Mouse (Mus musculus) intestine, embryonic 14.5 days (tissue): Measurements from ENCODE around the gene Gm28048. TPM values are rescaled to one million over a fixed set of nuclear protein-coding genes. Genes with fewer than 3 reads are reported as not detected.

Experiments used
- ATAC-seq: fragments of 200-750 bp; cut with Nextera tagmentation; replicated peaks from 2 replicates; pipeline ENCODE4 v1.8.0; 2017; ENCODE audit warnings: low read depth, moderate number of reproducible peaks, moderate TSS enrichment, moderate library complexity; ENCODE audit not compliant: low FRiP score, low TSS enrichment
- DNase-seq: peaks from one replicate; pipeline ENCODE4 v3.0.0-alpha.2; 2018; ENCODE audit warnings: low spot score
- H3K27ac ChIP-seq: fragments of 300-500 bp; sonication (generic); 2 replicates; pipeline ENCODE4 v1.5.1; 2014; ENCODE audit warnings: low read depth, mild to moderate bottlenecking, control low read depth
- H3K27me3 ChIP-seq: fragments of 300-500 bp; sonication (generic); replicated peaks from 2 replicates; pipeline ENCODE4 v1.6.1; 2014; ENCODE audit warnings: low read length, control low read depth; ENCODE audit not compliant: control insufficient read depth, insufficient read depth
- H3K36me3 ChIP-seq: fragments of 300-500 bp; sonication (generic); 2 replicates; pipeline ENCODE4 v1.6.1; 2014; ENCODE audit warnings: low read length, control low read depth; ENCODE audit not compliant: control insufficient read depth, insufficient read depth
- H3K4me1 ChIP-seq: fragments of 300-500 bp; sonication (generic); replicated peaks from 2 replicates; pipeline ENCODE4 v1.6.1; 2014; ENCODE audit warnings: low read length, control low read depth, mixed read lengths; ENCODE audit not compliant: control insufficient read depth, insufficient read depth
- H3K4me2 ChIP-seq: fragments of 300-500 bp; sonication (generic); 2 replicates; pipeline ENCODE4 v1.6.1; 2014; ENCODE audit warnings: low read length
- H3K4me3 ChIP-seq: fragments of 300-500 bp; sonication (generic); 2 replicates; pipeline ENCODE4 v1.5.1; 2014; ENCODE audit warnings: low read depth, low read length, control low read depth, mixed read lengths
- H3K9ac ChIP-seq: fragments of 300-500 bp; sonication (generic); 2 replicates; pipeline ENCODE4 v1.6.1; 2014; ENCODE audit warnings: mild to moderate bottlenecking, low read length
- H3K9me3 ChIP-seq: fragments of 300-500 bp; sonication (generic); 2 replicates; pipeline ENCODE4 v1.6.1; 2016; ENCODE audit warnings: low read length, control low read depth; ENCODE audit not compliant: control insufficient read depth
- WGBS: fragments of 180-500 bp; shearing (Covaris S2); extraction: QIAGEN DNeasy Blood & Tissue Kit; methylation state at CpG from one replicate; pipeline ENCODE4 v1.1.7; 2014; 5-methylcytosine and 5-hydroxymethylcytosine counted together
- polyA plus RNA-seq: library from polyadenylated mRNA; unstranded; fragments of >200 nt; fragmentation: Nextera tagmentation; extraction: Ambion mirVana; gene quantifications from 2 replicates; pipeline ENCODE4 v1.2.1, GENCODE M21; 2014

The Gm28048 gene
- polyA plus RNA-seq, 1 experiment from 2014 or later: 16.0 TPM

DNA sequence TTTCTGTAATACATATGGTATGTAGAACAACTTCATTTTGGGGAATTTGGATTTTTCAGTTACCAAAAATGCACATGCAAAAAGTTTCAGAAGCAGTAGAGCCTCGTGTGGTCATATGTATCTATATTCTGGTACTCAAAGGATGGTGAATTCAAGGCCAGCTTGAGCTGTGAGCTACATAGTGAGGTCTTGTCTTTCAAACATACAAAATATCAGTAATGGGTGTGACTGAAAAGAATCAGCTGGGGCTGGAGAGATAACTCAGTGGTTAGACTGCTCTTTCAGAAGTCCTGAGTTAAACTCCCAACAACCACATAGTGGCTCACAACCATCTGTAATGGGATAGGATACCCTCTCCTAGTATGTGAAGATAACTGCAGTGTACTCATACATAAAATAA lies 16.4 kb upstream of the Gm28048 start:
- Histone ChIP-seq H3K4me2 (no peak overlapping the region), H3K9me3 (no peaks in the 10 kb centered on the region), H3K4me3 (no peak overlapping the region), H3K4me1 (no peaks in the 10 kb centered on the region), H3K27me3 (no peaks in the 10 kb centered on the region), H3K36me3 (peaks cover 99% of the 10 kb centered on the region), H3K27ac (no peak overlapping the region), H3K9ac (no peak overlapping the region)
- ATAC-seq (no peak), DNase-seq (no peak)
- 88% methylated on average over 1 of the region's 1 CpGs for WGBS

DNA sequence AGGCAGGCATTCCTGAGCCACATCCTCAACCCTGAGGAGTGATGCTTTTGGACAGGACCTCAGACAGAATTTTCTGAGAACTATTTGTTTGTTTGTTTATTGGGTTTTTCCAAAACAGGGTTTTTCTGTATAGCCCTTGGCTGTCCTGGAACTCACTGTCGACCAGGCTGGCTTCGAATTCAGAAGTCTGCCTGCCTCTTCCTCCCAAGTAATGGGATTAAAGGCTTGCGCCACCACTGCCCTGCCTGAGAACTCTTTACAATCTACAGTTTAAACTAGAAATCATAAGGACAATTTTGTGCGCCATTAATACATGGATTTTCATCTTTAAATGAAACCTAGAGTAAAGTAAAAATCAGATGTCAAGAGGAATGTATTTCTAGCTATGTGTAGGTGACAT lies 13.6 kb upstream of the Gm28048 start:
- H3K9ac ChIP-seq: no peak overlapping the region
- no peak overlapping the region for H3K4me3 ChIP-seq
- H3K4me1 ChIP-seq: peaks cover 10% of the 10 kb centered on the region
- DNase-seq: no peak
- 94% methylated on average over 4 of the region's 4 CpGs for WGBS
- no peaks in the 10 kb centered on the region for H3K9me3 ChIP-seq
- no peak overlapping the region for H3K27ac ChIP-seq
- peaks cover 75% of the 10 kb centered on the region for H3K36me3 ChIP-seq
- no peaks in the 10 kb centered on the region for H3K27me3 ChIP-seq
- no peak overlapping the region for H3K4me2 ChIP-seq
- no peak for ATAC-seq

GRCm38 (mm10) chr11:22994271-22994670 lies 12.4 kb upstream of the Gm28048 start:
- Histone ChIP-seq H3K4me3 (no peak overlapping the region), H3K9ac (no peak overlapping the region), H3K4me2 (no peak overlapping the region), H3K27me3 (no peaks in the 10 kb centered on the region), H3K36me3 (peaks cover 63% of the 10 kb centered on the region), H3K9me3 (no peaks in the 10 kb centered on the region), H3K27ac (no peak overlapping the region), H3K4me1 (peaks cover 10% of the 10 kb centered on the region)
- ATAC-seq (no peak), DNase-seq (no peak)
- WGBS: 87% methylated on average over 2 of the region's 2 CpGs

GRCm38 (mm10) chr11:22991218-22991835 lies 9.4 kb upstream of the Gm28048 start:
- Histone ChIP-seq H3K4me1 (peaks cover 10% of the 10 kb centered on the region), H3K36me3 (peaks cover 33% of the 10 kb centered on the region), H3K9ac (peak overlapping the region; percentile 88), H3K27ac (no peak overlapping the region; the same call in 1 of the 2 replicates), H3K27me3 (no peaks in the 10 kb centered on the region), H3K9me3 (no peaks in the 10 kb centered on the region), H3K4me3 (peak overlapping the region; percentile 82), H3K4me2 (peak overlapping the region; percentile 85)
- ATAC-seq: no peak
- 9% methylated on average over 14 of the region's 14 CpGs for WGBS
- DNase-seq: no peak

DNA sequence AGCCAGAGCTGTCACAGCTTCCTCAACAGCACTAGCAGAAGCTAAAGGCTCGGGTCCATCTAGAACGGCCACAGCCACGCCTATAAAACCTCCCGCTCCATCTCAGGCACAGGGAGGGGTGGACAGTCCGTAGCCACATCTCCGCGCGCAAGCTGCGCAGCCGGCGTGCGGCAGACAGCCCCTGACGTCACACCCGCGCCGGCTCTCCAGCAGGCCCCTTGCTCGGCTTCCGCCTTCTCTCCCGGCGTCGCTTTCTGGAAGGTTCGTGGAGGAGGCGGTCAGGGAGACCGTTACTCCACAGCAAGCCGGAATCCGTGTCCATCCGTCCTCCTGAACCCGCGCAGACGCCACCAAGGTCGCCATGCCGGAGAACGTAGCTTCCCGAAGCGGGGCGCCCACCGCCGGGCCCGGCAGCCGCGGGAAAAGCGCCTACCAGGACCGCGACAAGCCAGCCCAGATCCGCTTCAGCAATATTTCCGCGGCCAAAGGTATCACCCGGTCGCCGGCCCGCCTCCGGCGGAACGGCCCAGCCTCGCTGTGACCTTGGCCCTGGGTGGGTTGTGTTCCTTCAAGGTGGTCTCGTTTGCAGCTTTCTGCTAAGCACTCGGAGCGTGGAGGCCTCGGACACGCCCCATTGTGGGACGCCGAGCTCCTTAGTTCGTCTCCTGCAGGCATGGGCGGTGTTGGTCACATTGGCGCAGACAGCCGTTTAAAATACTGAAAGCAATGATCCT lies 8.7 kb upstream of the Gm28048 start, which contains the start of gene Cct4:
Gene Cct4, plus strand, starts transcription at position 127 of the 734 bp plus-strand sequence.
- Histone ChIP-seq H3K9me3 (no peaks in the 10 kb centered on the region), H3K9ac (peak within 1 kb of the TSS; percentile 88), H3K27ac (peak within 1 kb of the TSS; percentile 94), H3K27me3 (no peaks in the 10 kb centered on the region), H3K36me3 (peaks cover 26% of the 10 kb centered on the region), H3K4me2 (peak within 1 kb of the TSS; percentile 85), H3K4me1 (peaks cover 10% of the 10 kb centered on the region), H3K4me3 (peak within 1 kb of the TSS; percentile 82)
- under 1% methylated on average over 66 of the region's 66 CpGs for WGBS
- ATAC-seq (peak; percentile 99), DNase-seq (peak; percentile 96)

- Histone ChIP-seq H3K4me2 (peak overlapping the region; percentile 85), H3K9me3 (no peaks in the 10 kb centered on the region), H3K27ac (peak overlapping the region; percentile 94), H3K4me3 (peak overlapping the region; percentile 82), H3K27me3 (no peaks in the 10 kb centered on the region), H3K9ac (peak overlapping the region; percentile 88), H3K4me1 (peaks cover 10% of the 10 kb centered on the region), H3K36me3 (peaks cover 19% of the 10 kb centered on the region)
- DNase-seq: no peak
- 46% methylated on average over 1 of the region's 1 CpGs for WGBS
- no peak for ATAC-seq
Observed at GRCm38 (mm10) chr11:22989786-22990185, 7.9 kb upstream of the Gm28048 start.

- no peaks in the 10 kb centered on the region for H3K9me3 ChIP-seq
- H3K27ac ChIP-seq: no peak overlapping the region
- H3K36me3 ChIP-seq: no peaks in the 10 kb centered on the region
- no peak for ATAC-seq
- peaks cover 10% of the 10 kb centered on the region for H3K4me1 ChIP-seq
- H3K4me2 ChIP-seq: no peak overlapping the region
- H3K4me3 ChIP-seq: no peak overlapping the region
- no peak for DNase-seq
- no peaks in the 10 kb centered on the region for H3K27me3 ChIP-seq
- H3K9ac ChIP-seq: no peak overlapping the region
- 36% methylated on average over 2 of the region's 2 CpGs for WGBS
Observed at GRCm38 (mm10) chr11:22987357-22987756, 5.5 kb upstream of the Gm28048 start.

DNA sequence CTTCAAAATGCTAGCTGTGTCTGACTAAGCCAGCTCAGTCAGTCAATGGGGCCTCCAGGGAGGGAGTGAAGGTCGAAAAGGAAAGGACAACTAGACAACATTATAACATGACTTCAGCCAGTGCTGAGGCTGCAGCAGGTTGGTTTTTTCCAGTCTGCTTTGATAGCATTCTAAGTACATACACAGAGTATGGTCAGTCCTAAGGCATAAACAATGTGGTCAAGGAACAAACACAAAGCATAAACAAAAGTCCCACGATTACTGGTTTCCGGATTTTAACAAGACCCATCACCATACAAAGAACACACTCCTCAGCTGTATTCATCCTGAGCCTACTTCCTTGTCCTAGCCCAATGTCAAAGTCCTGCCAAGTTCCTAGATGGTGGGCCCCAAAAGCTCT lies 3.6 kb upstream of the Gm28048 start:
- no peak overlapping the region for H3K27ac ChIP-seq
- no peaks in the 10 kb centered on the region for H3K36me3 ChIP-seq
- peaks cover 5% of the 10 kb centered on the region for H3K4me1 ChIP-seq
- WGBS: 73% methylated on average over 3 of the region's 3 CpGs
- DNase-seq (no peak), ATAC-seq (no peak)
- H3K9me3 ChIP-seq: no peaks in the 10 kb centered on the region
- no peaks in the 10 kb centered on the region for H3K27me3 ChIP-seq
- H3K4me2 ChIP-seq: no peak overlapping the region
- no peak overlapping the region for H3K4me3 ChIP-seq
- no peak overlapping the region for H3K9ac ChIP-seq
